Mouse (Mus musculus): ENCODE measurements at regions not wholly inside any gene's neighbourhood (a gene's known extent, or its start where the extent isn't known, plus 50 kb on each side); places are given as distances from the start of the nearest gene placed in this dataset.

GRCm38 (mm10) chr3:54103098-54103497 is 52.7 kb upstream of the Trpc4 start:
- no peak overlapping the region for H3K9ac ChIP-seq
- no peaks in the 10 kb centered on the region for H3K9me3 ChIP-seq
- no peak overlapping the region for H3K27ac ChIP-seq
- no peaks in the 10 kb centered on the region for H3K27me3 ChIP-seq
- no peaks in the 10 kb centered on the region for H3K36me3 ChIP-seq
- no peak overlapping the region for H3K4me2 ChIP-seq
- H3K4me1 ChIP-seq = no peaks in the 10 kb centered on the region
- 87% methylated on average over 8 of the region's 16 CpGs for WGBS
- H3K4me3 ChIP-seq = no peak overlapping the region
- no peak for ATAC-seq (ENCODE audit: insufficient number of reproducible peaks, insufficient read depth, low FRiP score, low TSS enrichment, low read depth)

DNA sequence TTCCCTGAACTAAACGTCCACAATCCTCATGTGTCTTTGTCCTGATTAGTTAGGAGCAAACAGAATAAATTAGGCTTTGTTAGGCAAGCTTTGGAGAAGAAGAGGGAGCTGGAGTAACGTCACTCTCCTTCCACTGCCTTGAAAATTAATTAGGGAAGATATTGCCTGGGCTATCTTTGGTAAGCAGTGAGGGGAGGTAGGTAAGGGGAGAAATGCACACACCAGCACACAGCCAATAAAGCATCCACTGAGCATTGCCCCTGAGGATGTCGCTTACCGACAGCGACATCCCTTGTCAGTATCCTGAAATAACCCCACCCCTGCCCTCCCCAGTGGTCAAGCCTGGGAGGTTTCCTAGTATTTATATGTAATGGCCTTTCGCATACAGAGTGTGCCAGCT is 72.2 kb upstream of the Trpc4 start:
- H3K36me3 ChIP-seq = no peaks in the 10 kb centered on the region
- WGBS = 58% methylated on average over 6 of the region's 6 CpGs

GRCm38 (mm10) chr3:54076461-54076860 is 79.4 kb upstream of the Trpc4 start:
- Histone ChIP-seq H3K4me3 (no peak overlapping the region), H3K27me3 (no peaks in the 10 kb centered on the region), H3K9me3 (no peaks in the 10 kb centered on the region), H3K9ac (no peak overlapping the region), H3K4me1 (no peaks in the 10 kb centered on the region), H3K4me2 (no peak overlapping the region), H3K27ac (no peak overlapping the region), H3K36me3 (no peaks in the 10 kb centered on the region)
- no peak for ATAC-seq (ENCODE audit: insufficient number of reproducible peaks, insufficient read depth, low FRiP score, low TSS enrichment, low read depth)
- WGBS = 70% methylated on average over 5 of the region's 5 CpGs

More for the DNA sequence above, 72.2 kb upstream of the Trpc4 start:
- Histone ChIP-seq H3K4me2 (no peak overlapping the region), H3K27ac (no peak overlapping the region), H3K27me3 (no peaks in the 10 kb centered on the region), H3K9me3 (no peaks in the 10 kb centered on the region), H3K4me1 (no peaks in the 10 kb centered on the region), H3K9ac (no peak overlapping the region), H3K4me3 (no peak overlapping the region)
- ATAC-seq (ENCODE audit: insufficient number of reproducible peaks, insufficient read depth, low FRiP score, low TSS enrichment, low read depth) = no peak

GRCm38 (mm10) chr3:54060653-54061052 is 95.2 kb upstream of the Trpc4 start:
- Histone ChIP-seq H3K27me3 (no peaks in the 10 kb centered on the region), H3K9ac (no peak overlapping the region), H3K27ac (no peak overlapping the region), H3K4me3 (no peak overlapping the region), H3K4me1 (no peaks in the 10 kb centered on the region), H3K9me3 (no peaks in the 10 kb centered on the region), H3K36me3 (no peaks in the 10 kb centered on the region), H3K4me2 (no peak overlapping the region)
- no peak for ATAC-seq (ENCODE audit: insufficient number of reproducible peaks, insufficient read depth, low FRiP score, low TSS enrichment, low read depth)
- WGBS = 50% methylated on average over 1 of the region's 1 CpGs

DNA sequence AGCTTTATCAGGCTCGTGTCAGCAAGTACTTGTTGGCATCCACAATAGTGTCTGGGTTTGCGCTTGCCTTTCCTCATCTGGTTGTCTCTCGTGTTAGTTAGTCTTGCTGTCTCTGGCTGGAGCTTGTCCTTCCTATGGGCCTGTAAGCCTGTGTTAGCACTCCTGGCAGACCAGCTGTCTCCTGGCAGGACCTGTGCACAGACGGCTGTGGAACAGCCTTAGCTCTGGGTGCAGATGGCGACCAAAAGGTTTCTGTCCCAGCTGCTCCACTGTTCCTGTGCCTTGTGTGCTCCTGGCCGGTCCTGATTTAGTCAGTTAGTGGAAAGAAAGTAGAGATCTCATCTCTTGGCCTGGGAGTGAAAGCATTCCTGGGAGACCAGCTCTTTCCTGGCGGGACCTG is 101.5 kb upstream of the Trpc4 start:
- 83% methylated on average over 7 of the region's 7 CpGs for WGBS
- Histone ChIP-seq H3K4me3 (no peak overlapping the region), H3K9me3 (no peaks in the 10 kb centered on the region), H3K27ac (no peak overlapping the region), H3K9ac (no peak overlapping the region), H3K4me2 (no peak overlapping the region), H3K4me1 (no peaks in the 10 kb centered on the region), H3K27me3 (no peaks in the 10 kb centered on the region), H3K36me3 (no peaks in the 10 kb centered on the region)
- ATAC-seq (ENCODE audit: insufficient number of reproducible peaks, insufficient read depth, low FRiP score, low TSS enrichment, low read depth) = no peak

- no peak for ATAC-seq (ENCODE audit: insufficient number of reproducible peaks, insufficient read depth, low FRiP score, low TSS enrichment, low read depth)
- Histone ChIP-seq H3K9ac (no peak overlapping the region), H3K4me2 (no peak overlapping the region), H3K4me1 (no peaks in the 10 kb centered on the region), H3K36me3 (no peaks in the 10 kb centered on the region), H3K9me3 (no peaks in the 10 kb centered on the region), H3K4me3 (no peak overlapping the region), H3K27me3 (no peaks in the 10 kb centered on the region), H3K27ac (no peak overlapping the region)
- WGBS = 38% methylated on average over 2 of the region's 2 CpGs
Measured at GRCm38 (mm10) chr3:54049370-54049769, 106.5 kb upstream of the Trpc4 start.

DNA sequence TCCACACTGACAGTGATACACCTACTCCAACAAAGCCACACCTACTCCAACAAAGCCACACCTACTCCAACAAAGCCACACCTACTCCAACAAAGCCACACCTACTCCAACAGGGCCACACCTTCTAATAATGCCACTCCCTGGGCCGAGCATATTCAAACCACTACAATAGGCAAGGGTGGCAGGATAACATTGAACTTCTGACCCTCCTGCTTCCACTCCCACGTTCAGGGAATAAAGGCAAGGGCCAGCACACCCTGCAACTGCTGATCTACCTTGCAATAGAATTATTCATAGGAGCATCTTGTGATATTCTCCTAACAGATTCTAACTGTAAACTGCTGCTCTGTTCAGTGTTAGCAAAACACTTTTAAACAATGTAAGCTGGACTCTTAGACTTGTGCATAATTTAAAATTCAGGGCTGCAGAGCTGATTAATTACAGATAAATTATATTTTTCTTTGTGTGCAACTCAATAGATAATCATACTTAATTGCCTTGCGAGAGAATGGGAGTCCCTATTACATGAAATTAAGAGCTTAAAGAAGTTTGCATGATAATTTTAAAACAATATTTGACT is 107.7 kb upstream of the Trpc4 start:
- H3K9ac ChIP-seq = no peak overlapping the region
- H3K9me3 ChIP-seq = no peaks in the 10 kb centered on the region
- no peak overlapping the region for H3K27ac ChIP-seq
- H3K4me3 ChIP-seq = no peak overlapping the region
- no peaks in the 10 kb centered on the region for H3K4me1 ChIP-seq
- H3K4me2 ChIP-seq = no peak overlapping the region
- no peaks in the 10 kb centered on the region for H3K27me3 ChIP-seq
- 70% methylated on average over 3 of the region's 3 CpGs for WGBS
- ATAC-seq (ENCODE audit: insufficient number of reproducible peaks, insufficient read depth, low FRiP score, low TSS enrichment, low read depth) = no peak
- no peaks in the 10 kb centered on the region for H3K36me3 ChIP-seq

- Histone ChIP-seq H3K4me2 (no peak overlapping the region), H3K9me3 (no peaks in the 10 kb centered on the region), H3K27ac (no peak overlapping the region), H3K4me1 (no peaks in the 10 kb centered on the region), H3K9ac (no peak overlapping the region), H3K36me3 (no peaks in the 10 kb centered on the region), H3K27me3 (no peaks in the 10 kb centered on the region), H3K4me3 (no peak overlapping the region)
- ATAC-seq (ENCODE audit: insufficient number of reproducible peaks, insufficient read depth, low FRiP score, low TSS enrichment, low read depth) = no peak
- 60% methylated on average over 4 of the region's 4 CpGs for WGBS
Measured at GRCm38 (mm10) chr3:54027365-54027764, 128.5 kb upstream of the Trpc4 start.

GRCm38 (mm10) chr3:54020196-54020595 is 135.6 kb upstream of the Trpc4 start:
- no peak overlapping the region for H3K27ac ChIP-seq
- H3K4me3 ChIP-seq = no peak overlapping the region
- no peaks in the 10 kb centered on the region for H3K36me3 ChIP-seq
- no peaks in the 10 kb centered on the region for H3K9me3 ChIP-seq
- no peak overlapping the region for H3K9ac ChIP-seq
- no peak overlapping the region for H3K4me2 ChIP-seq
- no peak for ATAC-seq (ENCODE audit: insufficient number of reproducible peaks, insufficient read depth, low FRiP score, low TSS enrichment, low read depth)
- 62% methylated on average over 4 of the region's 4 CpGs for WGBS
- no peaks in the 10 kb centered on the region for H3K27me3 ChIP-seq
- H3K4me1 ChIP-seq = no peaks in the 10 kb centered on the region

- Histone ChIP-seq H3K9me3 (no peaks in the 10 kb centered on the region), H3K27ac (no peak overlapping the region), H3K4me2 (no peak overlapping the region), H3K27me3 (no peaks in the 10 kb centered on the region), H3K4me1 (no peaks in the 10 kb centered on the region), H3K4me3 (no peak overlapping the region), H3K36me3 (no peaks in the 10 kb centered on the region), H3K9ac (no peak overlapping the region)
- no peak for ATAC-seq (ENCODE audit: insufficient number of reproducible peaks, insufficient read depth, low FRiP score, low TSS enrichment, low read depth)
- 35% methylated on average over 4 of the region's 4 CpGs for WGBS
Measured at GRCm38 (mm10) chr3:54017943-54018649, 137.7 kb upstream of the Trpc4 start.

DNA sequence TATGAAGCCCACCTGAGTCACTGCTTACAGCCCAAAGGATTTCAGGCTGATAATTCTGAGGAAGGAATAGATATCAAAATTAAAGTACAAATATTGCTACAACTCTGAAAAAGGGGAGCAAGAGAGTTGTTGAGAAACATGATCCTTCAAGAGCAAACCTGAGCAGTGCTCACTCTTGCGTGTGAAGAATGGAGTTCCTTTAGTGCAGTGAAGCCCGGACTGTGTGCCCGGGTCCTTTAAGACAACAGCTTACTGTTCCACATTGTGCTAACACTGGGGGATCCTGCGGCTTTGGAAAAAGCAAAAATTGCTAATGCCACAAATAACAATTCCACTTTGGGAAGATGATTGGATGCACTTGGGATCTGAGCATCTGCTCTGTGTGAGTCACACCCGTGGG is 139.0 kb upstream of the Trpc4 start:
- no peaks in the 10 kb centered on the region for H3K9me3 ChIP-seq
- ATAC-seq (ENCODE audit: insufficient number of reproducible peaks, insufficient read depth, low FRiP score, low TSS enrichment, low read depth) = no peak
- 37% methylated on average over 5 of the region's 5 CpGs for whole genome bisulfite sequencing
- H3K9ac ChIP-seq = no peak overlapping the region
- no peak overlapping the region for H3K4me2 ChIP-seq
- H3K4me1 ChIP-seq = no peaks in the 10 kb centered on the region
- no peaks in the 10 kb centered on the region for H3K27me3 ChIP-seq
- no peak overlapping the region for H3K4me3 ChIP-seq
- no peaks in the 10 kb centered on the region for H3K36me3 ChIP-seq
- no peak overlapping the region for H3K27ac ChIP-seq

DNA sequence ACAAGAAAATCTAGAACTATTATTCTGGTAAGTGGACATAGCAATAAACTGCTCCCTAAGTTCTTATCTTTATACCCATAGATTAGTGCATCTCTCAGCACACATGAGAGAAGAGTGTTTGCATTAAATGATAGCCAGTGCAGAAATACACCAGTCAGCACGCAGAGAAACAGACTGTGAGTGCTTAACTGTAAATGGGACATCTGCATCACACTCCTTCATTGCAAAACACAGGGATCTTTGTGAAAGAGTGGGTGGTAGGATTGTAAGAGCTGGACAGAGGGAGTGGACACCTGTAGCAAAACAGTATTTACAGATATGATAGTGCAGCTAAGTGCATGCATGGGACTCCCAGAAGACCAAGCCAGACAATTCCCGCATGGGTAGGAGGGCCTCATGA is 144.8 kb upstream of the Trpc4 start:
- no peaks in the 10 kb centered on the region for H3K36me3 ChIP-seq
- 91% methylated on average over 2 of the region's 2 CpGs for WGBS
- no peak for ATAC-seq (ENCODE audit: insufficient number of reproducible peaks, insufficient read depth, low FRiP score, low TSS enrichment, low read depth)
- H3K4me2 ChIP-seq = no peak overlapping the region
- no peaks in the 10 kb centered on the region for H3K27me3 ChIP-seq
- no peaks in the 10 kb centered on the region for H3K9me3 ChIP-seq
- H3K27ac ChIP-seq = no peak overlapping the region
- no peak overlapping the region for H3K4me3 ChIP-seq
- H3K4me1 ChIP-seq = no peaks in the 10 kb centered on the region
- no peak overlapping the region for H3K9ac ChIP-seq
